Mouse (Mus musculus): ENCODE results near the gene Ltn1. TPM values are rescaled to one million over a fixed set of nuclear protein-coding genes. Genes with fewer than 3 reads are reported as not detected.

The Ltn1 gene
- polyA plus RNA-seq, 1 experiment from 2014 or later: 29.6 TPM

DNA sequence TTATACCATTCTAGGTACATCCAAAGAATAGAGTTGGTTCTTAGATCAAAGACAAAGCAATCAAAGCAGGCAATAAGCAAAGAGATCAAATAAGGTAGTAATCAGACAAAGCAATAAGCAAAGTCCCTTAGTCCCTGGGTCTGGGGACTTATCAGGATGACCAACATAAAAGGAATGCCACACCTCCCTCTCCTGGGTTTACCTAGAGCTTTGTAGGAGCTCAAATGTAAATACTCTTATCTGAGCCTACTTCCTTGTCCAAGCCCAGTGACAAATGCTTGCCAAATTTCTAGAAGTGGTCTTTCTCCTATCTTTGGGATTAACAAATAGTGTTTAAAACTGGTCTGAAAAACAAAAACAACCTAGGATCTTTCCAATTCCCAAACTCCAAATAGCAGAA, 10.8 kb upstream of the Ltn1 start:
- Histone ChIP-seq H3K9me3 (ENCODE audit: control insufficient read depth, low read length) (no peaks in the 10 kb centered on the region), H3K9ac (ENCODE audit: low read length) (no peak overlapping the region), H3K4me3 (ENCODE audit: low read depth, low read length) (no peak overlapping the region), H3K27ac (ENCODE audit: low read depth, low read length) (no peak overlapping the region), H3K27me3 (ENCODE audit: control insufficient read depth, insufficient read depth, low read length) (no peaks in the 10 kb centered on the region), H3K4me1 (ENCODE audit: control insufficient read depth, insufficient read depth, low read length) (peaks cover 8% of the 10 kb centered on the region; the same call in 1 of the 2 replicates), H3K4me2 (no peak overlapping the region), H3K36me3 (ENCODE audit: control insufficient read depth, insufficient read depth, low read length) (no peaks in the 10 kb centered on the region)
- no peak for DNase-seq (ENCODE audit: low spot score, missing footprints)
- no peak for ATAC-seq (ENCODE audit: low FRiP score)

DNA sequence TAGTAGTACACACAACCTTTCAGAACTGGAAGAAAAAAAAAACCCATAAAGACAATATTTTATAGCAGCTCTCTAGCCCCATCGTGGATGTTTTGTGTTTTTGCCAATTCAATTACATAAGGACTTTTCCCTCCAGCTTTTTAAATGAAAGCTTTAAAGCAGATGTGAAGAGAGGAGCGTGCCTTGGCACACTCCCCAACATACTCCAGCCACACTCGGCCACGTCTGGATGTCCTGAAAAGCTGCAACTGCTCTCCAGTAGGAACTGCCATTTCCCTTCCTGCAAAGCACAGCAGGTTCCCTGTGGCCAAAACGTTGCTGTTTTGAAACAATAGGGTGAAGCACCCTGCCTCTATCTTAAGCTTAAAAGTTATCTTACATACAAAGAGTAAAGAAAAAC, 9.9 kb upstream of the Ltn1 start:
- ATAC-seq (ENCODE audit: low FRiP score): no peak
- DNase-seq (ENCODE audit: low spot score, missing footprints): no peak
- 62% methylated on average over 5 of the region's 5 CpGs for WGBS

DNA sequence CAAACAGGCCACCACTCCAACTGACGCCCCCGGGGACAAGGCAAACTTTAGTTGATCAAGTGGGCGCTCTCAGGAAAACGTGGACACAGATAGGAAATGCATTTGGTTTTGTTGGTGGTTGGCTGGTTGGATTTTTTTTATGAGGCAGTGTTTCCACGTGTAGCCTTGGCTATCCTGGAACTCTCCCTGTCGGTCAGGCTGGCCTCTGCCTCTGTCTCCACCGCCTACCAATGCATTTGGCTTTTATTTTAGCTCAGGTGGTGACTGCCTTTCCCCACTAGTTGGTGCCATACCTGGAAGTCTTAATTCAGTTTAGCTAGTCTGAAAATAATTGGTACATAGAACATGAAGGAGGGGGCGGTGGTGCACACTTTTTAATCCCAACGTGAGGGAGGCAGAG, 8.7 kb upstream of the Ltn1 start:
- Histone ChIP-seq H3K36me3 (ENCODE audit: control insufficient read depth, insufficient read depth, low read length) (no peaks in the 10 kb centered on the region), H3K4me2 (peak overlapping the region; percentile 77), H3K9me3 (ENCODE audit: control insufficient read depth, low read length) (no peaks in the 10 kb centered on the region), H3K4me3 (ENCODE audit: low read depth, low read length) (peak overlapping the region; percentile 85), H3K9ac (ENCODE audit: low read length) (peak overlapping the region; percentile 87), H3K4me1 (ENCODE audit: control insufficient read depth, insufficient read depth, low read length) (peaks cover 8% of the 10 kb centered on the region; the same call in 1 of the 2 replicates), H3K27me3 (ENCODE audit: control insufficient read depth, insufficient read depth, low read length) (no peaks in the 10 kb centered on the region), H3K27ac (ENCODE audit: low read depth, low read length) (no peak overlapping the region)
- DNase-seq (ENCODE audit: low spot score, missing footprints): no peak
- 28% methylated on average over 9 of the region's 9 CpGs for whole genome bisulfite sequencing
- ATAC-seq (ENCODE audit: low FRiP score): no peak

More for the DNA sequence above, 9.9 kb upstream of the Ltn1 start:
- no peak overlapping the region for H3K4me2 ChIP-seq
- peaks cover 8% of the 10 kb centered on the region; the same call in 1 of the 2 replicates for H3K4me1 ChIP-seq (ENCODE audit: control insufficient read depth, insufficient read depth, low read length)
- no peaks in the 10 kb centered on the region for H3K36me3 ChIP-seq (ENCODE audit: control insufficient read depth, insufficient read depth, low read length)
- H3K9me3 ChIP-seq (ENCODE audit: control insufficient read depth, low read length): no peaks in the 10 kb centered on the region
- H3K27me3 ChIP-seq (ENCODE audit: control insufficient read depth, insufficient read depth, low read length): no peaks in the 10 kb centered on the region
- no peak overlapping the region for H3K9ac ChIP-seq (ENCODE audit: low read length)
- H3K27ac ChIP-seq (ENCODE audit: low read depth, low read length): no peak overlapping the region
- H3K4me3 ChIP-seq (ENCODE audit: low read depth, low read length): no peak overlapping the region

DNA sequence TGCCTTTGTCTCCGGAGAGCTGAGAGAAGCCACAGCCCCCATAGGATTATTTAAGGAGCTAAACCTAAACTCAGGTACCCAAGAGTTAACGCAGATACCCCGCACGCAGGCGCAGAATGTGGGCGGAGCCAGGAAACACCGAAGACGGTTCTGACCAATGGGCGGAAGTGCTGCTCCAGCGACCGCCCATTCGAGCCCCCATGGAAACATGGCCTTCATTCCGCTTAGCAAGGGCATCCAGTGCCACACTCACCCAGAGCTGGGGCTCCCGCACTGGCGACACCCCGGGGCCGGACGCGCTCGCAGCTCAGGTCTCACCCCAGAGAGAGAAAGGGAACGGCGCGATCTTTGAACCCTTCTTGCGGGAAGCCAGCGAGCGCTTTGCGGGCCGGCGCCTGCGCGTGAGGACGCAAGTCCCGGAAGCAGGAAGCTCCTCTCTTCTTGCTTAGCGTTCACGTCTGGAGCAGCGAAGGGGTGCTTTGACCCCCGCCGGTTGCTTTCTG, 7.8 kb upstream of the Ltn1 start, which contains the start of gene Rwdd2b:
Rwdd2b (minus strand) TSS at position 390 of the 503 bp plus-strand sequence.
- Histone ChIP-seq H3K36me3 (ENCODE audit: control insufficient read depth, insufficient read depth, low read length) (no peaks in the 10 kb centered on the region), H3K4me3 (ENCODE audit: low read depth, low read length) (peak within 1 kb of the TSS; percentile 85), H3K4me2 (peak within 1 kb of the TSS; percentile 77), H3K27ac (ENCODE audit: low read depth, low read length) (peak within 1 kb of the TSS; percentile 72), H3K27me3 (ENCODE audit: control insufficient read depth, insufficient read depth, low read length) (no peaks in the 10 kb centered on the region), H3K9me3 (ENCODE audit: control insufficient read depth, low read length) (no peaks in the 10 kb centered on the region), H3K4me1 (ENCODE audit: control insufficient read depth, insufficient read depth, low read length) (peaks cover 8% of the 10 kb centered on the region; the same call in 1 of the 2 replicates), H3K9ac (ENCODE audit: low read length) (peak within 1 kb of the TSS; percentile 87)
- 0% methylated on average over 38 of the region's 38 CpGs for WGBS
- DNase-seq (ENCODE audit: low spot score, missing footprints): peak; percentile 98
- peak; percentile 98 for ATAC-seq (ENCODE audit: low FRiP score)

DNA sequence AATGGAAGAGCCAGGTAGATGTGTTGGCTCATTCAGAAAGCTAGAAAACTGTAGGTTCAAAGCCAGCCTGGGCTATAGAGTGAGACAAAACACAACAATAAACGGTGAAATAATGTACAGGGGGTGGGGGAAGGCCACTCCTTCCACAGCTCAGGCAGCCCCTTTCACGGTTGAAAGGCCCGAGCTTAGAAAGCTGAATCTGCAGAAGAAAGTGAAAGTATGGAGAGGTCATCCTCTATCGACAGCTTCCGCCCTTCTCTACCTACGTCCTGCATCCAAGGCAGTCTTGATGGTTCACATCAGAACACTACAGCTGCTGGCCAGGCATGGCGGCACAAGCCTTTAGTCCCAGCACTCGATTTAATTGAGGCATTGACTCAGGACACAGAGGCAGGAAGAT, 6.3 kb upstream of the Ltn1 start:
- ATAC-seq (ENCODE audit: low FRiP score) (no peak), DNase-seq (ENCODE audit: low spot score, missing footprints) (no peak)
- Histone ChIP-seq H3K27me3 (ENCODE audit: control insufficient read depth, insufficient read depth, low read length) (no peaks in the 10 kb centered on the region), H3K9ac (ENCODE audit: low read length) (no peak overlapping the region), H3K9me3 (ENCODE audit: control insufficient read depth, low read length) (no peaks in the 10 kb centered on the region), H3K4me3 (ENCODE audit: low read depth, low read length) (no peak overlapping the region), H3K27ac (ENCODE audit: low read depth, low read length) (no peak overlapping the region), H3K4me1 (ENCODE audit: control insufficient read depth, insufficient read depth, low read length) (peaks cover 8% of the 10 kb centered on the region; the same call in 1 of the 2 replicates), H3K36me3 (ENCODE audit: control insufficient read depth, insufficient read depth, low read length) (no peaks in the 10 kb centered on the region), H3K4me2 (no peak overlapping the region)
- 87% methylated on average over 8 of the region's 8 CpGs for WGBS

DNA sequence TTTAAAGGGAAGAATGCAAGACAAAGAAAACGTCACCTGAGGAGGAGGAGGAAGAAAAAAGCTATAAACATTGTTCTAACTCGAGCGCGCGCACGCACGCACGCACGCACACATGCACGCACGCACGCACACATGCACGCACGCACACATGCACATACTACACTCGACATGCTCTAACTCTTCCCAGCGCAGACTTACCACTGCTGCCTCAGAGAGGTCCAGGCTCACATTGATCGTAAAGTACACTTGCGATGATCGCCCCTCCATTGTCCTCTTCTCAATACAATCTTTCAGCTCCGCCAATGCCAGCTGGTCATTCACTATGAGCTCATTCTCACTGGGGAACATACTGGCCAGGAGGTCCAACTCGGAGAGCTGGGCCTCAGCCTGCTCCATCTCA, 4.7 kb upstream of the Ltn1 start:
- 95% methylated on average over 21 of the region's 21 CpGs for WGBS
- Histone ChIP-seq H3K36me3 (ENCODE audit: control insufficient read depth, insufficient read depth, low read length) (no peaks in the 10 kb centered on the region), H3K9ac (ENCODE audit: low read length) (no peak overlapping the region), H3K27ac (ENCODE audit: low read depth, low read length) (no peak overlapping the region), H3K4me1 (ENCODE audit: control insufficient read depth, insufficient read depth, low read length) (peaks cover 8% of the 10 kb centered on the region; the same call in 1 of the 2 replicates), H3K9me3 (ENCODE audit: control insufficient read depth, low read length) (no peaks in the 10 kb centered on the region), H3K27me3 (ENCODE audit: control insufficient read depth, insufficient read depth, low read length) (no peaks in the 10 kb centered on the region), H3K4me3 (ENCODE audit: low read depth, low read length) (no peak overlapping the region), H3K4me2 (no peak overlapping the region)
- ATAC-seq (ENCODE audit: low FRiP score): no peak
- no peak for DNase-seq (ENCODE audit: low spot score, missing footprints)

DNA sequence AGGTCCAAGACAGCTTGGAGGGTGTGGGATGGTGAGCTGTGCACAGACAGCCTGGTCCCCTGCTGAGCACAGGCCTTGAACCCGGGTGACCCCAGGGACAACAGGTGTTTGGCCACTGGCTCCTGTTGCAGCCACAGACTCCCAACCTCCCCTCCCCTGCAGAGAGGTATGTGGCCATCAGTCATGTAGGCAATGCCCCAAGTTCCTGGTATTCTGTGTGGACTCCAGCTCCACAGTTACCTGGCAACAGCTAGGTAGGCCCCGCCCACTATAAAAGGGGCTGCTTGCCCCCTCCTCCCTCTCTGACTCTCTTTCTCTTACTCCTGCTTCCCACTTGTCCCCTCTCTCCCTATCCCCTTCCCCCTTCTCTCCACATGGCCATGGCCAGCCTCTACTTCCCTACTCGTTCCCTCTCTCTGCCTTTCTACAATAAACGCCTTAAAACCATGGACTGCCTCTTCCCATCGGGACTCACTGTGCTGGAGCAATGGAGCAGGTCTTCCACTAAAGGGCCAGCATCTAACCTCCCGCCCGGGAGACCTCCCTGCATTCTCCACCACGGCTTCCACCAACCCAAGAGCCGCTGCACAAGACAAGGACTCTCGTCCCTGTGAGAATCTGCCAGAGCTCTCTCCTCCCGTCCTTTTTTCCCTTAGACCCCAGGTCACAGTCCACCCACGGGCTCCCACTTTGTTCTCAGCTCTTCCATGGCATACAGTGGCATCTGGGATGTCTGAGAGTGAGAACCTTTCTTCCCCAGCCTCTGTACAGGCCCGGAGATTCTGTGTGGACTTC, 3.2 kb upstream of the Ltn1 start:
- no peak overlapping the region for H3K4me3 ChIP-seq (ENCODE audit: low read depth, low read length)
- peaks cover 4% of the 10 kb centered on the region; the same call in 1 of the 2 replicates for H3K4me1 ChIP-seq (ENCODE audit: control insufficient read depth, insufficient read depth, low read length)
- ATAC-seq (ENCODE audit: low FRiP score) (no peak), DNase-seq (ENCODE audit: low spot score, missing footprints) (no peak)
- H3K9ac ChIP-seq (ENCODE audit: low read length): no peak overlapping the region
- no peak overlapping the region for H3K27ac ChIP-seq (ENCODE audit: low read depth, low read length)
- H3K9me3 ChIP-seq (ENCODE audit: control insufficient read depth, low read length): no peaks in the 10 kb centered on the region
- no peaks in the 10 kb centered on the region for H3K27me3 ChIP-seq (ENCODE audit: control insufficient read depth, insufficient read depth, low read length)
- H3K4me2 ChIP-seq: no peak overlapping the region
- 84% methylated on average over 13 of the region's 13 CpGs for WGBS
- H3K36me3 ChIP-seq (ENCODE audit: control insufficient read depth, insufficient read depth, low read length): no peaks in the 10 kb centered on the region

DNA sequence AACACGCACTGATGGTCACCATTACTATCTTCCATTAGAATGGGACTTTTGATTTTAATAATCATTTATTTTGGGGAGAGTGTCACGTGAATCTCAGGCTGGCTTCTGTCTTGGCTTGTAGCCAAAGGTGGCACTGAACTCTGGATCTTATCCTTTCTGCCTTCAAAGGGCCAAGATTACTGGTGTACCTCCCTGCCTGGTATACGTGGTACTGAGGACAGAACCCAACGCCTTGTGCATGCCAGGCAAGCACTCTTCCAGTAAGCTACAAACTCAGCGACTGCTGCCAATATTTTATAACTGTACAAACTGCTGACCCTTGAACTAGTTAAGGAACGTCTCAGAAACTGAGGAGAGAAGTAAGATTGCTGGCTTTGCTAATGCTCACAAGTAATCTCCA, 2.5 kb upstream of the Ltn1 start:
- H3K9ac ChIP-seq (ENCODE audit: low read length): no peak overlapping the region
- no peak overlapping the region for H3K27ac ChIP-seq (ENCODE audit: low read depth, low read length)
- no peak overlapping the region for H3K4me3 ChIP-seq (ENCODE audit: low read depth, low read length)
- ATAC-seq (ENCODE audit: low FRiP score) (no peak), DNase-seq (ENCODE audit: low spot score, missing footprints) (no peak)
- 84% methylated on average over 6 of the region's 6 CpGs for WGBS
- peaks cover 4% of the 10 kb centered on the region; the same call in 1 of the 2 replicates for H3K4me1 ChIP-seq (ENCODE audit: control insufficient read depth, insufficient read depth, low read length)
- H3K4me2 ChIP-seq: no peak overlapping the region
- no peaks in the 10 kb centered on the region for H3K27me3 ChIP-seq (ENCODE audit: control insufficient read depth, insufficient read depth, low read length)
- H3K36me3 ChIP-seq (ENCODE audit: control insufficient read depth, insufficient read depth, low read length): no peaks in the 10 kb centered on the region
- no peaks in the 10 kb centered on the region for H3K9me3 ChIP-seq (ENCODE audit: control insufficient read depth, low read length)

DNA sequence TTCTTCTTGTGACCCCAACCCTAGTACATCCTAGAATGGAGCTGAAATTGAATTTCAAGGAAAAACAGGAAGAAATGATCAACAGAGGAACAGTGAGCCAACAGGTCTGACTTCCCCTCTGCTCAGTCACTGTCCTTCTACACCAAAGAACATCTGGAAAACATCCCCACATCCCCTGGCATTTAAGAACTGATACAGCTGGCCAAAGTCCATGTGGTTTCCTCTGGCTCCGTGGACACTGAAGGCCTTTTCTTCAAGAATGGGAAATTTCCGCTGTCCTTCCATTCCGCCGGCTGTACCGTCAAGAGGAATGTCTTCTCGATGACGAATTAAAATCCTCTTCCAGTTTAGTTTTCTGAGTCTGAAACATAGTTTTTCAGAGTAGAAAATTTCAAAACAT, 1.9 kb upstream of the Ltn1 start:
- H3K4me1 ChIP-seq (ENCODE audit: control insufficient read depth, insufficient read depth, low read length): no peaks in the 10 kb centered on the region
- ATAC-seq (ENCODE audit: low FRiP score): no peak
- no peaks in the 10 kb centered on the region for H3K27me3 ChIP-seq (ENCODE audit: control insufficient read depth, insufficient read depth, low read length)
- WGBS: 96% methylated on average over 7 of the region's 7 CpGs
- H3K9me3 ChIP-seq (ENCODE audit: control insufficient read depth, low read length): no peaks in the 10 kb centered on the region
- DNase-seq (ENCODE audit: low spot score, missing footprints): peak; percentile 83
- no peak overlapping the region for H3K27ac ChIP-seq (ENCODE audit: low read depth, low read length)
- no peak overlapping the region for H3K4me2 ChIP-seq
- no peak overlapping the region for H3K9ac ChIP-seq (ENCODE audit: low read length)
- H3K4me3 ChIP-seq (ENCODE audit: low read depth, low read length): no peak overlapping the region
- H3K36me3 ChIP-seq (ENCODE audit: control insufficient read depth, insufficient read depth, low read length): no peaks in the 10 kb centered on the region

All from midbrain, embryonic 11.5 days (tissue).